Mouse (Mus musculus) cortical plate, adult 2 months (tissue): ENCODE data around the gene Eml2.

Source experiments
- CTCF ChIP-seq: fragments of 200-500 bp; IDR thresholded peaks from 2 replicates; pipeline ENCODE4 v1.5.1; 2011; ENCODE audit warnings: mild to moderate bottlenecking, control low read depth, low read length; ENCODE audit not compliant: insufficient read depth; ENCODE audit errors: extremely low read depth
- POLR2A ChIP-seq: fragments of 200-500 bp; IDR thresholded peaks from 2 replicates; pipeline ENCODE4 v1.6.1; 2011; ENCODE audit warnings: mild to moderate bottlenecking, low read length, control low read depth; ENCODE audit not compliant: insufficient read depth; ENCODE audit errors: extremely low read depth

DNA sequence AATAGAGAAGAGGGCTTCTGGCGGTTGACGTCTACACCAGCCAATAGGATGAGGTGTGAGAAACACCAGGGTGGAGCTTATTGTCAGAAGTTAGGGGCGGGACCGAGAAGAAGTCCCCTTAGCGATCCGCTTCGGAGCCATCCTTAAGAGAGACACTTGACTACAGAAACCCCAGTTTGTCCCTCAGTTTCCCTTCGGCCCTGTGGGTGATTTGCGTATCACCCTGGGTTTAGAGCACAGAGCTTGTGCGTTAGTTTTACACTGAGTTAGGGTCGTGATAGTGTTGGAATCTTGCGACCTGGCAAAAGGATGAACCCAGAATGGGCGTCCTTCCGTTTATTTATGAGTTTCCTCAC lies 52.5 kb downstream of the Eml2 start:
- TF ChIP-seq CTCF (no peak), POLR2A (peak; percentile 59)
